Mouse (Mus musculus): ENCODE results near the gene Rarb. TPM values are rescaled to one million over a fixed set of nuclear protein-coding genes. Genes with fewer than 3 reads are reported as not detected.
"Not testable (repeated sequence)": the region's sequence is repeated elsewhere in the genome, so short reads cannot be mapped to it uniquely, and the experiment has no call there.

Gene Rarb
- polyA plus RNA-seq, 1 experiment from 2014 or later: 11.6 TPM

GRCm38 (mm10) chr14:16765891-16766290 is 53.1 kb downstream of the Rarb start:
- no peaks in the 10 kb centered on the region for H3K9me3 ChIP-seq (replicated peaks)
- no peak overlapping the region for H3K4me3 ChIP-seq
- no peak overlapping the region for H3K27ac ChIP-seq
- H3K9ac ChIP-seq: no peak overlapping the region
- H3K4me2 ChIP-seq: no peak overlapping the region
- 74% methylated on average over 1 of the region's 1 CpGs for WGBS
- no peaks in the 10 kb centered on the region for H3K27me3 ChIP-seq
- H3K36me3 ChIP-seq: no peaks in the 10 kb centered on the region
- H3K4me1 ChIP-seq (replicated peaks): no peaks in the 10 kb centered on the region
- ATAC-seq (replicated peaks; ENCODE audit: insufficient number of reproducible peaks, insufficient read depth, low FRiP score, low read depth): no peak

- H3K4me2 ChIP-seq: no peak overlapping the region
- no peaks in the 10 kb centered on the region for H3K9me3 ChIP-seq (replicated peaks)
- H3K9ac ChIP-seq: no peak overlapping the region
- no peaks in the 10 kb centered on the region for H3K4me1 ChIP-seq (replicated peaks)
- no peak overlapping the region for H3K4me3 ChIP-seq
- no peaks in the 10 kb centered on the region for H3K36me3 ChIP-seq
- no peaks in the 10 kb centered on the region for H3K27me3 ChIP-seq
- no peak for ATAC-seq (replicated peaks; ENCODE audit: insufficient number of reproducible peaks, insufficient read depth, low FRiP score, low read depth)
- H3K27ac ChIP-seq: no peak overlapping the region
These were observed 56.2 kb downstream of the Rarb start for GRCm38 (mm10) chr14:16762773-16763172.

GRCm38 (mm10) chr14:16758773-16759434 is 60.1 kb downstream of the Rarb start:
- 63% methylated on average over 6 of the region's 6 CpGs for WGBS
- Histone ChIP-seq H3K4me3 (no peak overlapping the region), H3K36me3 (no peaks in the 10 kb centered on the region)

GRCm38 (mm10) chr14:16755601-16756000 is 63.4 kb downstream of the Rarb start:
- not testable (repeated sequence) for H3K4me3 ChIP-seq; H3K4me1 ChIP-seq (replicated peaks); H3K27ac ChIP-seq; H3K9me3 ChIP-seq (replicated peaks); ATAC-seq (replicated peaks; ENCODE audit: insufficient number of reproducible peaks, insufficient read depth, low FRiP score, low read depth); H3K27me3 ChIP-seq; H3K9ac ChIP-seq; H3K4me2 ChIP-seq; H3K36me3 ChIP-seq
- WGBS: 82% methylated on average over 1 of the region's 1 CpGs

More at GRCm38 (mm10) chr14:16758773-16759434, 60.1 kb downstream of the Rarb start:
- ATAC-seq (replicated peaks; ENCODE audit: insufficient number of reproducible peaks, insufficient read depth, low FRiP score, low read depth): no peak
- no peak overlapping the region for H3K4me2 ChIP-seq
- no peak overlapping the region for H3K27ac ChIP-seq
- no peaks in the 10 kb centered on the region for H3K4me1 ChIP-seq (replicated peaks)
- no peaks in the 10 kb centered on the region for H3K9me3 ChIP-seq (replicated peaks)
- H3K9ac ChIP-seq: no peak overlapping the region
- H3K27me3 ChIP-seq: no peaks in the 10 kb centered on the region

- no peaks in the 10 kb centered on the region for H3K27me3 ChIP-seq
- no peaks in the 10 kb centered on the region for H3K4me1 ChIP-seq (replicated peaks)
- no peak overlapping the region for H3K4me3 ChIP-seq
- peak; percentile 58 for ATAC-seq (replicated peaks; ENCODE audit: insufficient number of reproducible peaks, insufficient read depth, low FRiP score, low read depth)
- WGBS: 57% methylated on average over 1 of the region's 1 CpGs
- H3K4me2 ChIP-seq: no peak overlapping the region
- H3K36me3 ChIP-seq: no peaks in the 10 kb centered on the region
- H3K27ac ChIP-seq: no peak overlapping the region
- no peak overlapping the region for H3K9ac ChIP-seq
- no peaks in the 10 kb centered on the region for H3K9me3 ChIP-seq (replicated peaks)
These were observed 66.3 kb downstream of the Rarb start for GRCm38 (mm10) chr14:16752648-16753047.

GRCm38 (mm10) chr14:16746982-16747578 is 71.9 kb downstream of the Rarb start:
- H3K9ac ChIP-seq: no peak overlapping the region
- no peak overlapping the region for H3K4me3 ChIP-seq
- 61% methylated on average over 2 of the region's 2 CpGs for WGBS
- H3K36me3 ChIP-seq: no peaks in the 10 kb centered on the region
- H3K4me2 ChIP-seq: no peak overlapping the region
- no peaks in the 10 kb centered on the region for H3K9me3 ChIP-seq (replicated peaks)
- no peaks in the 10 kb centered on the region for H3K27me3 ChIP-seq
- no peak overlapping the region for H3K27ac ChIP-seq
- no peaks in the 10 kb centered on the region for H3K4me1 ChIP-seq (replicated peaks)
- ATAC-seq (replicated peaks; ENCODE audit: insufficient number of reproducible peaks, insufficient read depth, low FRiP score, low read depth): no peak

GRCm38 (mm10) chr14:16740982-16741739 is 77.8 kb downstream of the Rarb start:
- Histone ChIP-seq H3K9ac (no peak overlapping the region), H3K27ac (no peak overlapping the region), H3K4me2 (no peak overlapping the region), H3K9me3 (replicated peaks) (no peaks in the 10 kb centered on the region), H3K4me3 (no peak overlapping the region), H3K36me3 (no peaks in the 10 kb centered on the region), H3K4me1 (replicated peaks) (peaks cover 7% of the 10 kb centered on the region), H3K27me3 (no peaks in the 10 kb centered on the region)
- ATAC-seq (replicated peaks; ENCODE audit: insufficient number of reproducible peaks, insufficient read depth, low FRiP score, low read depth): 0 out of 2 replicates have a peak, but pooled peaks have one; percentile 14
- WGBS: 67% methylated on average over 13 of the region's 13 CpGs

GRCm38 (mm10) chr14:16738538-16738937 is 80.4 kb downstream of the Rarb start:
- no peak overlapping the region for H3K27ac ChIP-seq
- no peak overlapping the region for H3K4me2 ChIP-seq
- H3K36me3 ChIP-seq: no peaks in the 10 kb centered on the region
- H3K4me3 ChIP-seq: no peak overlapping the region
- no peak for ATAC-seq (replicated peaks; ENCODE audit: insufficient number of reproducible peaks, insufficient read depth, low FRiP score, low read depth)
- peaks cover 20% of the 10 kb centered on the region for H3K4me1 ChIP-seq (replicated peaks)
- H3K9ac ChIP-seq: no peak overlapping the region
- no peaks in the 10 kb centered on the region for H3K27me3 ChIP-seq
- no peaks in the 10 kb centered on the region for H3K9me3 ChIP-seq (replicated peaks)
- WGBS: 62% methylated on average over 1 of the region's 1 CpGs

- ATAC-seq (replicated peaks; ENCODE audit: insufficient number of reproducible peaks, insufficient read depth, low FRiP score, low read depth): no peak
- 85% methylated on average over 1 of the region's 1 CpGs for WGBS
These were observed 81.2 kb downstream of the Rarb start for GRCm38 (mm10) chr14:16737781-16738180.

GRCm38 (mm10) chr14:16735331-16736012 is 83.5 kb downstream of the Rarb start:
- ATAC-seq (replicated peaks; ENCODE audit: insufficient number of reproducible peaks, insufficient read depth, low FRiP score, low read depth): no peak
- H3K27ac ChIP-seq: no peak overlapping the region
- WGBS: 24% methylated on average over 4 of the region's 4 CpGs

More at GRCm38 (mm10) chr14:16737781-16738180, 81.2 kb downstream of the Rarb start:
- no peak overlapping the region for H3K27ac ChIP-seq
- no peak overlapping the region for H3K4me3 ChIP-seq
- no peaks in the 10 kb centered on the region for H3K27me3 ChIP-seq
- no peak overlapping the region for H3K9ac ChIP-seq
- H3K4me2 ChIP-seq: no peak overlapping the region
- H3K36me3 ChIP-seq: no peaks in the 10 kb centered on the region
- peaks cover 23% of the 10 kb centered on the region for H3K4me1 ChIP-seq (replicated peaks)
- H3K9me3 ChIP-seq (replicated peaks): no peaks in the 10 kb centered on the region

GRCm38 (mm10) chr14:16733595-16734298 is 85.2 kb downstream of the Rarb start:
- Histone ChIP-seq H3K27me3 (no peaks in the 10 kb centered on the region), H3K9me3 (replicated peaks) (no peaks in the 10 kb centered on the region), H3K36me3 (no peaks in the 10 kb centered on the region), H3K9ac (no peak overlapping the region), H3K4me2 (no peak overlapping the region), H3K4me1 (replicated peaks) (peaks cover 20% of the 10 kb centered on the region), H3K27ac (no peak overlapping the region), H3K4me3 (no peak overlapping the region)
- ATAC-seq (replicated peaks; ENCODE audit: insufficient number of reproducible peaks, insufficient read depth, low FRiP score, low read depth): no peak
- 49% methylated on average over 9 of the region's 9 CpGs for WGBS

More at GRCm38 (mm10) chr14:16735331-16736012, 83.5 kb downstream of the Rarb start:
- Histone ChIP-seq H3K4me1 (replicated peaks) (peaks cover 20% of the 10 kb centered on the region), H3K4me3 (no peak overlapping the region), H3K4me2 (no peak overlapping the region), H3K9ac (no peak overlapping the region), H3K27me3 (no peaks in the 10 kb centered on the region), H3K9me3 (replicated peaks) (no peaks in the 10 kb centered on the region), H3K36me3 (no peaks in the 10 kb centered on the region)

Measured in heart, embryonic 15.5 days (tissue).